18 mouse cellular contexts compared by ENCODE assay signal in the genomic region with DNA sequence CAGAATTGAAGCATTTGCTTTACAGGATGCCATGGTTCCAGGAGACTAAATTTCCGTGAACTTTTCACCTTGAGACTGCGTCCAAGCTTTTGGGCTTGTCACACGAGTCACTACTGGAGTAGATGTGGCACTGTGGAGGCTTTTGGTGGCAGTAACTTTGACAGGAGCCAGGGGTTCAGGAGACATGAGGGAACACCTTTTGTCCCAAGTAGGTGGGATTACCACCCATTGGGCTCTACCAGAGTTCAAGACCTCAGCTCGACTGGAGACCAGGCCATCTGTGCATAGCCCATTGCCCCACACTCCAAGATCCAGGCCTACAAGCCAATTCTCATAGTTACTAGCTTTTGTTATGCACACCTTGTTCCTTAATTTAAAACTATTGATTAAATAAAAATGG.
"Had no signal": no experiment of that assay in that cellular context is flagged by ENCODE, and none has a peak within 500 bp of the region (broad histone marks: within the 10 kb centered on the region; RNA-seq: fewer than 3 reads in every experiment).

No protein-coding gene starts in this region.

- H3K27me3 ChIP-seq: midbrain, embryonic 12.5 days; neural tube, embryonic 13.5 days; neural tube, embryonic 15.5 days had no signal

- DNase-seq: lung, embryonic 14.5 days; lung, postnatal 10 days; lung, postnatal 4 days; midbrain, embryonic 14.5 days; retina, postnatal 1 day; right cerebral cortex, adult 18-20 months; right cerebral cortex, postnatal 25 days; right cerebral cortex, postnatal 4 days; spleen, adult 18-20 months; thymus, adult 18-20 months; thymus, postnatal 14 days; thymus, postnatal 36 days had no signal

- H3K36me3 ChIP-seq: midbrain, embryonic 10.5 days; midbrain, embryonic 12.5 days; neural tube, embryonic 13.5 days; neural tube, embryonic 15.5 days had no signal

- H3K9me3 ChIP-seq: midbrain, embryonic 10.5 days; neural tube, embryonic 13.5 days; neural tube, embryonic 15.5 days had no signal

- H3K4me2 ChIP-seq: lung, embryonic 14.5 days; midbrain, embryonic 12.5 days; neural tube, embryonic 13.5 days; neural tube, embryonic 15.5 days had no signal

- H3K4me1 ChIP-seq: midbrain, embryonic 12.5 days; neural tube, embryonic 13.5 days; neural tube, embryonic 15.5 days had no signal

- H3K27ac ChIP-seq: midbrain, embryonic 10.5 days; midbrain, embryonic 12.5 days; neural tube, embryonic 13.5 days; neural tube, embryonic 15.5 days had no signal

- H3K4me3 ChIP-seq: midbrain, embryonic 10.5 days; midbrain, embryonic 12.5 days; myocyte; neural tube, embryonic 13.5 days; neural tube, embryonic 15.5 days had no signal

- ATAC-seq: midbrain, embryonic 16.5 days had no signal

- H3K9ac ChIP-seq: lung, embryonic 14.5 days; midbrain, embryonic 12.5 days; neural tube, embryonic 13.5 days; neural tube, embryonic 15.5 days had no signal
